Mouse (Mus musculus) hindbrain, postnatal 0 days (tissue): ENCODE measurements around the gene Ltbp1. TPM values are rescaled to one million over a fixed set of nuclear protein-coding genes. Genes with fewer than 3 reads are reported as not detected.

ENCODE experiments used
- ATAC-seq: fragments of 200-750 bp; cut with Nextera tagmentation; 2 replicates; pipeline ENCODE4 v1.8.0; 2017; ENCODE audit warnings: mild to moderate bottlenecking, moderate TSS enrichment, moderate library complexity
- DNase-seq: peaks from one replicate; pipeline ENCODE4 v3.0.0-alpha.2; 2015; ENCODE audit warnings: low spot score
- H3K27ac ChIP-seq: fragments of 300-500 bp; sonication (generic); 2 replicates; pipeline ENCODE4 v1.5.1; 2014; ENCODE audit warnings: mild to moderate bottlenecking
- H3K27me3 ChIP-seq: fragments of 300-500 bp; sonication (generic); 2 replicates; pipeline ENCODE4 v1.6.1; 2014; ENCODE audit warnings: low read length, mixed read lengths; ENCODE audit not compliant: insufficient read depth
- H3K36me3 ChIP-seq: fragments of 300-500 bp; sonication (generic); 2 replicates; pipeline ENCODE4 v1.6.1; 2014; ENCODE audit warnings: low read length, mixed read lengths; ENCODE audit not compliant: insufficient read depth
- H3K4me1 ChIP-seq: fragments of 300-500 bp; sonication (generic); 2 replicates; pipeline ENCODE4 v1.6.1; 2014; ENCODE audit warnings: antibody characterized with exemption, low read length, mixed read lengths; ENCODE audit not compliant: insufficient read depth
- H3K4me2 ChIP-seq: fragments of 300-500 bp; sonication (generic); 2 replicates; pipeline ENCODE4 v1.6.1; 2014; ENCODE audit warnings: low read depth, mild to moderate bottlenecking, low read length, moderate library complexity, mixed read lengths
- H3K4me3 ChIP-seq: fragments of 300-500 bp; sonication (generic); 2 replicates; pipeline ENCODE4 v1.5.1; 2014; ENCODE audit warnings: low read length
- H3K9ac ChIP-seq: fragments of 300-500 bp; sonication (generic); replicated peaks from 2 replicates; pipeline ENCODE4 v1.6.1; 2014; ENCODE audit warnings: mild to moderate bottlenecking, low read length, moderate library complexity, mixed read lengths
- H3K9me3 ChIP-seq: fragments of 300-500 bp; sonication (generic); 2 replicates; pipeline ENCODE4 v1.6.1; 2016; ENCODE audit warnings: low read length, mixed read lengths
- CTCF ChIP-seq: IDR thresholded peaks from 2 replicates; pipeline ENCODE4 v1.5.1; 2016; ENCODE audit warnings: antibody characterized with exemption, control low read depth, low read depth
- WGBS: fragments of 180-500 bp; shearing (Covaris S2); extraction: QIAGEN DNeasy Blood & Tissue Kit; methylation state at CpG from one replicate; pipeline ENCODE4 v1.1.7; 2014; 5-methylcytosine and 5-hydroxymethylcytosine counted together
- polyA plus RNA-seq: library from polyadenylated mRNA; unstranded; fragments of >200 nt; fragmentation: Nextera tagmentation; extraction: Ambion mirVana; gene quantifications from 2 replicates; pipeline ENCODE4 v1.2.1, GENCODE M21; 2015
- total RNA-seq: library from RNA; depleted of rRNA; stranded (reverse); fragments of >200 nt; gene quantifications from 2 replicates; pipeline ENCODE4 v1.2.3, GENCODE M21; 2014

The Ltbp1 gene
- total and polyA plus RNA-seq, 2 experiments from 2014 or later: 1.7 to 5.0 TPM

GRCm38 (mm10) chr17:74968738-74969271 lies 36.6 kb upstream of the Ltbp1 start:
- Histone ChIP-seq H3K27ac (no peak overlapping the region), H3K27me3 (no peaks in the 10 kb centered on the region), H3K4me2 (peak overlapping the region; percentile 40), H3K9me3 (no peaks in the 10 kb centered on the region), H3K9ac (no peak overlapping the region), H3K4me3 (no peak overlapping the region), H3K4me1 (0 out of 2 replicates have a peak, but pooled peaks cover 3% of the 10 kb centered on the region), H3K36me3 (no peaks in the 10 kb centered on the region)
- 29% methylated on average over 16 of the region's 16 CpGs for WGBS
- TF ChIP-seq CTCF: no peak
- DNase-seq (peak; percentile 73), ATAC-seq (no peak)

- WGBS: 41% methylated on average over 6 of the region's 6 CpGs
- DNase-seq: no peak
These were observed 30.2 kb upstream of the Ltbp1 start for GRCm38 (mm10) chr17:74975192-74975591.

GRCm38 (mm10) chr17:74976167-74976985 lies 29.0 kb upstream of the Ltbp1 start:
- H3K4me2 ChIP-seq: no peak overlapping the region
- ATAC-seq (no peak), DNase-seq (no peak)
- TF ChIP-seq CTCF: no peak
- no peaks in the 10 kb centered on the region for H3K4me1 ChIP-seq
- no peaks in the 10 kb centered on the region for H3K27me3 ChIP-seq
- no peaks in the 10 kb centered on the region for H3K36me3 ChIP-seq
- 57% methylated on average over 8 of the region's 8 CpGs for WGBS
- H3K4me3 ChIP-seq: no peak overlapping the region
- H3K9ac ChIP-seq: no peak overlapping the region
- no peaks in the 10 kb centered on the region for H3K9me3 ChIP-seq
- H3K27ac ChIP-seq: no peak overlapping the region

More at GRCm38 (mm10) chr17:74975192-74975591, 30.2 kb upstream of the Ltbp1 start:
- no peaks in the 10 kb centered on the region for H3K36me3 ChIP-seq
- H3K4me1 ChIP-seq: no peaks in the 10 kb centered on the region
- no peak for TF ChIP-seq CTCF
- no peaks in the 10 kb centered on the region for H3K27me3 ChIP-seq
- H3K9ac ChIP-seq: no peak overlapping the region
- H3K4me3 ChIP-seq: no peak overlapping the region
- 0 out of 2 replicates have a peak, but pooled peaks have one; percentile 32 for ATAC-seq
- H3K4me2 ChIP-seq: no peak overlapping the region
- no peak overlapping the region for H3K27ac ChIP-seq
- no peaks in the 10 kb centered on the region for H3K9me3 ChIP-seq

- no peak for ATAC-seq
- TF ChIP-seq CTCF: no peak
- Histone ChIP-seq H3K4me3 (no peak overlapping the region), H3K9ac (no peak overlapping the region), H3K4me2 (no peak overlapping the region), H3K36me3 (no peaks in the 10 kb centered on the region), H3K27ac (no peak overlapping the region), H3K9me3 (no peaks in the 10 kb centered on the region), H3K27me3 (no peaks in the 10 kb centered on the region), H3K4me1 (no peaks in the 10 kb centered on the region)
- DNase-seq: no peak
- WGBS: 83% methylated on average over 8 of the region's 8 CpGs
These were observed 25.6 kb upstream of the Ltbp1 start for GRCm38 (mm10) chr17:74979767-74980166.

- Histone ChIP-seq H3K27ac (no peak overlapping the region), H3K27me3 (no peaks in the 10 kb centered on the region), H3K4me2 (no peak overlapping the region), H3K36me3 (no peaks in the 10 kb centered on the region), H3K9ac (no peak overlapping the region), H3K4me1 (no peaks in the 10 kb centered on the region), H3K9me3 (no peaks in the 10 kb centered on the region), H3K4me3 (no peak overlapping the region)
- 80% methylated on average over 5 of the region's 5 CpGs for WGBS
- TF ChIP-seq CTCF: no peak
- no peak for ATAC-seq
- no peak for DNase-seq
These were observed 23.7 kb upstream of the Ltbp1 start for GRCm38 (mm10) chr17:74981703-74982102.

- 86% methylated on average over 1 of the region's 1 CpGs for WGBS
- Histone ChIP-seq H3K27ac (no peak overlapping the region), H3K4me3 (no peak overlapping the region), H3K9ac (no peak overlapping the region), H3K27me3 (no peaks in the 10 kb centered on the region), H3K4me2 (no peak overlapping the region), H3K36me3 (no peaks in the 10 kb centered on the region), H3K4me1 (no peaks in the 10 kb centered on the region), H3K9me3 (no peaks in the 10 kb centered on the region)
- TF ChIP-seq CTCF: no peak
- DNase-seq (no peak), ATAC-seq (no peak)
These were observed 22.5 kb upstream of the Ltbp1 start for GRCm38 (mm10) chr17:74982880-74983279.

- Histone ChIP-seq H3K4me2 (no peak overlapping the region), H3K36me3 (no peaks in the 10 kb centered on the region), H3K9me3 (no peaks in the 10 kb centered on the region), H3K4me1 (no peaks in the 10 kb centered on the region), H3K4me3 (no peak overlapping the region), H3K27ac (no peak overlapping the region), H3K27me3 (no peaks in the 10 kb centered on the region), H3K9ac (no peak overlapping the region)
- TF ChIP-seq CTCF: no peak
- no peak for DNase-seq
- no peak for ATAC-seq
- 80% methylated on average over 1 of the region's 1 CpGs for WGBS
These were observed 21.3 kb upstream of the Ltbp1 start for GRCm38 (mm10) chr17:74984071-74984470.
